Mouse (Mus musculus): Measurements from ENCODE around the gene Tdrd3. TPM values are rescaled to one million over a fixed set of nuclear protein-coding genes. Genes with fewer than 3 reads are reported as not detected.

Tdrd3 gene
- polyA plus RNA-seq, 1 experiment from 2014 or later: 5.9 TPM

DNA sequence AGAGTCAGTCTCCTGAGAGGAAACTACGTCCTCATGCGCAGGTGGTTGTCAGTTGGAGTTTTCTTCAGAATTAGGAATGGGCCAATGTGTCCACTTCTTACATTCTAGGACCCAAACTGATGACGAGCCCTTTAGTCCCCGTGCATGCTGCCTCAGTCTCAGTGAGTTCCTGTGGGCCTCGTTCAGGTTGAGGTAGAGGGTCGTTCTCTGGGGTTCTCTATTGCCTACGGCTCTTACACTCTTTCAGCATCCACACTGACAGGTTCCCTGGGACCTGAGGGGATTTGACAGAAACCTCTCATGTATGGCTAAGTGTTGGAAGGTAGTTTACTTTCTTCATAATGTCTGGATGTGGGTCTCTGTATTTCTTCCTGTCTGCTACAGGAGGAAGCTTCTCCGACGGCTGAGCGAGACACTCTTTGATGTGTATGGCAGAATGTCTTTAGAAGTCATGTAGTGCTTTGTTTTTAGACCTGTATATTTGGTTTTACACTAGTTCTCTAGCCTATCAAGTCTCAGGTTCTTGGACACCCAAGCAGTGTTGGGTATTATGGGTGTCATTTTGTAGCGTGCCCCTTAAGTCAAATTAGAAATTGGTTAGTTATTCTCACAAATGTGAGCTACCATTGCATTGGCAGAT is 81.6 kb downstream of the Tdrd3 start:
- no peak overlapping the region for H3K27ac ChIP-seq (replicated peaks)
- no peak overlapping the region for H3K9ac ChIP-seq
- no peaks in the 10 kb centered on the region for H3K4me1 ChIP-seq (replicated peaks)
- no peaks in the 10 kb centered on the region for H3K36me3 ChIP-seq (replicated peaks)
- no peak overlapping the region for H3K4me2 ChIP-seq
- no peak overlapping the region for H3K4me3 ChIP-seq (replicated peaks)
- H3K27me3 ChIP-seq: no peaks in the 10 kb centered on the region
- ATAC-seq (ENCODE audit: insufficient read depth): no peak
- no peaks in the 10 kb centered on the region for H3K9me3 ChIP-seq (replicated peaks)
- WGBS (ENCODE audit: insufficient replicate concordance): 84% methylated on average over 11 of the region's 11 CpGs

DNA sequence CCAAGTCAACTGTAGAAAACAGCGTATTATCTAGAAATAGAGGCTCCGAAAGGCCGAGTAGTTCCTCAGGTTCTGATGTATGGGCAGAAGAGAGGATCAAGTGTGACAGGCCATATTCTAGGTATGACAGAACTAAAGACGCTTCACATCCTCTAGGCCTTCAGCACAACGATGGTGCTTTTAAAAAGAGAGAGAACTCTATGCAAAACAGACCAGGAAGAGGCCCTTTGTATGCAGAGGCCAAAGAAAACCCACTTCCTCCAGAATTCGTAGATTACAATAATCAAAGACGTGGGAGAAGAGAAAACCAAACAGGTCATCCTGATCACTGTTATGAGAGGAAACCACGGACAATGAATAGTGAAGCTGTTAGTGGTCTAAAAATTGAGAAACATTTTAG is 89.5 kb downstream of the Tdrd3 start:
- Histone ChIP-seq H3K4me1 (replicated peaks) (no peaks in the 10 kb centered on the region), H3K9me3 (replicated peaks) (no peaks in the 10 kb centered on the region), H3K9ac (no peak overlapping the region), H3K27ac (replicated peaks) (no peak overlapping the region), H3K4me2 (no peak overlapping the region), H3K4me3 (replicated peaks) (no peak overlapping the region), H3K27me3 (no peaks in the 10 kb centered on the region), H3K36me3 (replicated peaks) (peaks cover 10% of the 10 kb centered on the region; the same call in 1 of the 2 replicates)
- no peak for ATAC-seq (ENCODE audit: insufficient read depth)
- 56% methylated on average over 8 of the region's 8 CpGs for WGBS (ENCODE audit: insufficient replicate concordance)

DNA sequence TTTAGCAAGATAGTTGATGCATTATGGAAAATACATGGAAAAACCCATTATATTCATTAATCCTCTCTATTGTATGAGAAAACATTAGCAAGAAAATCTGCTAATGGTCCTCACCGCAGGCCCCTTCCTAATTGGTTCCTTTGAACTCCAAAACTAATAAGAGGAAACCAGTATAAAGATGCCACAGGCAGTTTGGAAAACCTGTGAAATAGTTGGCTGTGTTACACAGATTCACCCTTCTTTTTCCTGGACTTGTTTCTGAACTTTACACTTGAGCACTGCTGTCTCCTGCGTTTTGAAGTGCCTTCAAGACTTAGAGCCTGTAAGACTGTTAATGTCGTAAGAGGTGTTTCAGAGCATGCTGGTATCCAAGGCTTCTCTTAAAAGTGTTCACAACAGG is 98.8 kb downstream of the Tdrd3 start:
- no peak for ATAC-seq (ENCODE audit: insufficient read depth)

DNA sequence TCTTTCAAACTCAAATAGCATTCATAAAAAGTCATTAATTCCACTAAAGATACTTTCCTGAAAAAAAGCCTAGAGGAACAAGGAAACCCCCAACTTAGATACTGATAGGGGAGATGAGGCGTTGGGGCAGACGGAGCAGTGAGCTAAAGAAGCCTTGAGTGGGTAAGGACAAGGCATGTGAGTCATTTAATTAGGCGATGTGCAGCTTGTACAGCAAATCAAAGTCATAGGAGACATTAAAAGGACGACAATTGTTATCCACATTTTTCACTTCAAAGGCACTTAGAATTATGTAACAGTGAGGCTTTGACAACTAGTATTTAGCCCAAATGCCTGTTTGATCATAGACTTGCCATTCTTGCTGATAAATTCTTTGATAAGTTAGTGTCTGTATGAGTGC is 100.9 kb downstream of the Tdrd3 start:
- Histone ChIP-seq H3K27me3 (no peaks in the 10 kb centered on the region), H3K27ac (replicated peaks) (no peak overlapping the region), H3K4me1 (replicated peaks) (no peaks in the 10 kb centered on the region), H3K4me2 (no peak overlapping the region), H3K9me3 (replicated peaks) (no peaks in the 10 kb centered on the region), H3K36me3 (replicated peaks) (no peaks in the 10 kb centered on the region), H3K9ac (no peak overlapping the region), H3K4me3 (replicated peaks) (no peak overlapping the region)
- ATAC-seq (ENCODE audit: insufficient read depth): no peak
- WGBS (ENCODE audit: insufficient replicate concordance): 71% methylated on average over 4 of the region's 4 CpGs

More for the DNA sequence above, 98.8 kb downstream of the Tdrd3 start:
- H3K9ac ChIP-seq: no peak overlapping the region
- H3K4me3 ChIP-seq (replicated peaks): no peak overlapping the region
- H3K9me3 ChIP-seq (replicated peaks): no peaks in the 10 kb centered on the region
- H3K27ac ChIP-seq (replicated peaks): no peak overlapping the region
- H3K36me3 ChIP-seq (replicated peaks): no peaks in the 10 kb centered on the region
- 75% methylated on average over 3 of the region's 3 CpGs for WGBS (ENCODE audit: insufficient replicate concordance)
- no peaks in the 10 kb centered on the region for H3K27me3 ChIP-seq
- H3K4me1 ChIP-seq (replicated peaks): no peaks in the 10 kb centered on the region
- H3K4me2 ChIP-seq: no peak overlapping the region

DNA sequence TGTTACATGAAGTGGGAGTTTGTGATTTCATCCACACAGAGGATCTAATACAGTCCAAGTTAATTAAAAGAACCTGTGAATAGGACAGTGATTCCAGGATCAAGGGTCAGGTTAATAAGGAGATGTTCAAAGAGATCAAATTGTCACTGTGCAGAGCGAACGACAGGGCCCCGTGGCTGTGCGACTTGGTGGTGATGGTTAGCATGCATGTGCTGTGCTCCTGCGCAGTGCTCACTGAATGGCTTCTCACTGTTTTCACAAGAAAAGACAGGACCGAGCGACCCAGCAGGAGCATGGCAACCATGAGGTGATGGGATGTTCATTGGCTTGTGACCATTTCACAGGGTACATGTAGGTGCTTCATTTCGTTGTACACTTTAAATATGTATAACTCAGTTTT is 115.4 kb downstream of the Tdrd3 start:
- ATAC-seq (ENCODE audit: insufficient read depth): no peak
- Histone ChIP-seq H3K9me3 (replicated peaks) (no peaks in the 10 kb centered on the region), H3K27me3 (no peaks in the 10 kb centered on the region), H3K36me3 (replicated peaks) (no peaks in the 10 kb centered on the region), H3K4me2 (no peak overlapping the region), H3K27ac (replicated peaks) (no peak overlapping the region), H3K4me3 (replicated peaks) (no peak overlapping the region), H3K4me1 (replicated peaks) (no peaks in the 10 kb centered on the region), H3K9ac (no peak overlapping the region)
- 83% methylated on average over 8 of the region's 8 CpGs for WGBS (ENCODE audit: insufficient replicate concordance)

DNA sequence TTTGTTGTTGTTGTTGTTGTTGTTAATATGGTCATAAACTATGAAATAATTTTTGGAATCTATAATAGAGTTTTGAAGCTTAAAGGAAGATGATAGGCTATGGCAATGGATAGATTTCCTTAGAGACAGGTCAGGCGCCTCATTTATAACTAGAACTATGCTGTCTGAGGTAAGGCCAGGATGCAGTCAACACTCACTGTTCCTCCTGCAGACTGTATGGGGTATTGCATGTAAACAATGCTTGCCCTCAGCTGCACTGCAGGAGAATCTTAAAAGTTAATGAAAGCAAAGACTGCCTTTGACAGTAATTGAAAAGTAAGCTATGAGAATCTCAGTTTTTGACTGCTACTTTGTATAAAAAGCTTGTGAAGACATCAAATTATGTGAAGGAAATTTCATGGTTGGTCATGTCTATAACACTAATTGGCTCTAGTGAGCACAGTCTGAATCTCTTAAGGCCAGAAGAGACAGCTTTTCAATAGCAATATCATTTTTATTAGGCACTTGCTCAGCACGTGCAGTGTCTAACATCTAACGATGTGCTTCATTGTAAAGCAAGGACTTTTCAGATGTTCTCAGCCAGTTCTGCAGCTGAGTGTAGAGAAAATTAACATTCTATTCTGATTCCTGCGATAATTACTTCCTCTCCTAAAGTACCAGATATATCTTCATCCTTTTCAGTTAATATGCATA is 120.8 kb downstream of the Tdrd3 start:
- ATAC-seq (ENCODE audit: insufficient read depth): no peak
- Histone ChIP-seq H3K9me3 (replicated peaks) (no peaks in the 10 kb centered on the region), H3K4me3 (replicated peaks) (no peak overlapping the region), H3K9ac (no peak overlapping the region), H3K27ac (replicated peaks) (no peak overlapping the region), H3K4me2 (no peak overlapping the region), H3K4me1 (replicated peaks) (no peaks in the 10 kb centered on the region), H3K36me3 (replicated peaks) (no peaks in the 10 kb centered on the region), H3K27me3 (no peaks in the 10 kb centered on the region)
- 78% methylated on average over 4 of the region's 4 CpGs for WGBS (ENCODE audit: insufficient replicate concordance)

DNA sequence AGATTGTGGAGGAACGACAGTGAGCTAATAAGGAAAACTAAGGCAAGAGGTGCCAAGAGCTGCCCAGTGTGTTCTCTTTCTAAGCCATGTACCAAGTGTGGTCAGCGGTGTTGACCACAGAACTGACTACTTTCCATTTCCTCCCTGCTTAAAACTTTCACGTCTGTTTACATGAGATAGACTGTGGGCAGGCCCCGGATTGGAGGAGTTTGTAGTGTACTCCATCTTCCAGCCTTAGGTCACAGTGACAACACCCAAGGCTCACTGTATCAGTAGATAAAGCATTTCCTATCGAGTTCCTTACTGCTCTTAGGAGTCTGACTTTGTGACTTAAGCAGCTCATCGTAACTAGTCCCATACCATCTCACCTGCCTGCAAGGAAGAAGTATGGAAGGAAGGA is 133.5 kb downstream of the Tdrd3 start:
- Histone ChIP-seq H3K27ac (replicated peaks) (no peak overlapping the region), H3K9me3 (replicated peaks) (no peaks in the 10 kb centered on the region), H3K4me1 (replicated peaks) (no peaks in the 10 kb centered on the region), H3K4me3 (replicated peaks) (no peak overlapping the region), H3K9ac (no peak overlapping the region), H3K27me3 (no peaks in the 10 kb centered on the region), H3K4me2 (no peak overlapping the region), H3K36me3 (replicated peaks) (no peaks in the 10 kb centered on the region)
- WGBS (ENCODE audit: insufficient replicate concordance): 25% methylated on average over 6 of the region's 6 CpGs
- no peak for ATAC-seq (ENCODE audit: insufficient read depth)

DNA sequence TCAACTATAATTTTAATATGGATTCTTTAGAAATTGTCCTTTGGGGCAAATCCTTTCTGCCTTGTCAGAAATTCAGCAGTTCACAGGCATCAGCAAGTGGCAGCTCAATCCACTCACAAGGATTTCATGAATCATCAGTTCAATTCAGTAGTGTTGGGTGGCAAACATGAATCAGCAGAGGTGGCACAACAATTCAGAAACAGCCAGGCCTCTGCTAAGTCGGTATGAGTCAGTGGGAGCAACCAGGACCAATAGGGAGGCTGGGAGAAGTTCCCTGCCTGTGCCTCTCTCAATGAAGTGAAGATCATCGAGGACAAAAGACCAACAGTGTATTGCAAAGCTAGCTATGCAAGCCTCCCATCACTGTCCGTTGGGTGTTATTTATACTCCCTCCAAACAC is 135.8 kb downstream of the Tdrd3 start:
- H3K4me2 ChIP-seq: no peak overlapping the region
- WGBS (ENCODE audit: insufficient replicate concordance): 64% methylated on average over 3 of the region's 3 CpGs
- no peak overlapping the region for H3K4me3 ChIP-seq (replicated peaks)
- ATAC-seq (ENCODE audit: insufficient read depth): no peak
- H3K4me1 ChIP-seq (replicated peaks): no peaks in the 10 kb centered on the region
- H3K9ac ChIP-seq: no peak overlapping the region
- no peak overlapping the region for H3K27ac ChIP-seq (replicated peaks)
- H3K9me3 ChIP-seq (replicated peaks): no peaks in the 10 kb centered on the region
- no peaks in the 10 kb centered on the region for H3K36me3 ChIP-seq (replicated peaks)
- no peaks in the 10 kb centered on the region for H3K27me3 ChIP-seq

DNA sequence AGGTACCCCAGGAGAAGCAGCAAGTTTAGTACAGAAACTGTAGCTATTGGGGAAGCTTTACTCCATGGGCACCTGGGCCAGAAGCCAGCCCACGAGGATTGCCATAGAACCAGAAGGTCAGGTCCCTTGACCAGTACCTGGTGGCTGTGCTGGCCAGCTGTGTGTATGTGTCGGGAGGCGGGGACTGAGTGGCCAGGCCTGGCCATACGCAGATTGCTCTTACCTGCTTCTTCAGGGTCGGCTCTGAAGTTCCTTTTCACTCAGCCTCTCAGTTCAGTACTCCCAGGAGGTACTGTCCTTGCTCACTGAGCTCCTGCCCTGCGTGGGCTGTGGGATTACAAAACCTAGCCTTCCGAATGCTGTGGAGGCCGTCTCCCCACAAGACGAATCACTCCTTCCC is 147.4 kb downstream of the Tdrd3 start:
- no peak overlapping the region for H3K4me3 ChIP-seq (replicated peaks)
- no peaks in the 10 kb centered on the region for H3K4me1 ChIP-seq (replicated peaks)
- ATAC-seq (ENCODE audit: insufficient read depth): no peak
- 60% methylated on average over 9 of the region's 9 CpGs for WGBS (ENCODE audit: insufficient replicate concordance)
- no peak overlapping the region for H3K4me2 ChIP-seq
- no peak overlapping the region for H3K9ac ChIP-seq
- no peaks in the 10 kb centered on the region for H3K9me3 ChIP-seq (replicated peaks)
- H3K27ac ChIP-seq (replicated peaks): no peak overlapping the region
- peaks cover 10% of the 10 kb centered on the region; the same call in 1 of the 2 replicates for H3K27me3 ChIP-seq
- no peaks in the 10 kb centered on the region for H3K36me3 ChIP-seq (replicated peaks)

DNA sequence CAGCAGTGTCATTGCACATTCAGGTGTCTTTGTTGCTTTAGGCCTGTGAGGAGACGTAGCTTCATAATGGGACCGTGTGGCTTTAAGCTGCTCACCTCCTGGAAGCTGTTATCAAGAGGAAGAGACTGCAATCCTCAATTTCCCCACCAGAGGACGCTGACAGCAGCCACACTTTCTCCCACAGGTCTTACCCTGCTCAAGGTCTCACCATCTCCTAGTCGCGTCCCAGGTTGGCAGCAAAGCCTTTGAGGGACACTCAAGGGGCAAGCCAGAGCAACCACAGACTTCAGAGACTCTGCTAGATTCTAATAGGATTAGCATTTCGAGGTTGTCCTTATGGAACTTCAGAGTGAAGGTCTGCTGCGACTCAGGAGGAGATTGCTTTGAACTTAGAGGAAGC is 149.8 kb downstream of the Tdrd3 start:
- H3K4me2 ChIP-seq: no peak overlapping the region
- H3K27ac ChIP-seq (replicated peaks): no peak overlapping the region
- 24% methylated on average over 7 of the region's 7 CpGs for WGBS (ENCODE audit: insufficient replicate concordance)
- no peak overlapping the region for H3K9ac ChIP-seq
- H3K36me3 ChIP-seq (replicated peaks): no peaks in the 10 kb centered on the region
- H3K9me3 ChIP-seq (replicated peaks): no peaks in the 10 kb centered on the region
- ATAC-seq (ENCODE audit: insufficient read depth): no peak
- no peak overlapping the region for H3K4me3 ChIP-seq (replicated peaks)
- H3K27me3 ChIP-seq: peaks cover 10% of the 10 kb centered on the region; the same call in 1 of the 2 replicates
- H3K4me1 ChIP-seq (replicated peaks): no peaks in the 10 kb centered on the region

DNA sequence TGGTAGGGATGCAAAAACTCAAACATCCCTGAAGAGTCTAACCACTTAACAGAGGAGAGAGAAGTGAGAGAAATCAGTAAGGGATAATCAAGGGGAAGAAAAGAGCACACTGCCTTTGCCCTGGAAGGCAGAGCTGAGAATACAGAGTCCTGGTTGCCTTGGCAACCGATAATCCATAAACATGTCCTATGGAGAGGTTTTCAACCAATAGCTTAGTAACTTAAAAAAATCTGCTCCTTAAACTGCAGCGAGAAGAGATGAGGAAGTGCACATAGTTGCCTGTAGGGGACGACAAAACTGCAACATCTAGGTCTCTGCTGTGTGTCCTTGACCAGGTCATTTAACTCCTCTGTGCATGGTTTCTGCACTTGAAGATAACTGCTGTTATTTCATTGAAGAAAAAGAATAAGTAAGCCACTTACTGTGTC is 150.6 kb downstream of the Tdrd3 start:
- Histone ChIP-seq H3K4me1 (replicated peaks) (no peaks in the 10 kb centered on the region), H3K4me2 (no peak overlapping the region), H3K27me3 (peaks cover 10% of the 10 kb centered on the region; the same call in 1 of the 2 replicates), H3K9me3 (replicated peaks) (no peaks in the 10 kb centered on the region), H3K27ac (replicated peaks) (no peak overlapping the region), H3K36me3 (replicated peaks) (no peaks in the 10 kb centered on the region), H3K4me3 (replicated peaks) (no peak overlapping the region), H3K9ac (no peak overlapping the region)
- ATAC-seq (ENCODE audit: insufficient read depth): no peak
- 16% methylated on average over 3 of the region's 3 CpGs for WGBS (ENCODE audit: insufficient replicate concordance)

Measured in liver, embryonic 15.5 days (tissue).